Mouse (Mus musculus): ENCODE results near the gene Nod2.

Gene Nod2

DNA sequence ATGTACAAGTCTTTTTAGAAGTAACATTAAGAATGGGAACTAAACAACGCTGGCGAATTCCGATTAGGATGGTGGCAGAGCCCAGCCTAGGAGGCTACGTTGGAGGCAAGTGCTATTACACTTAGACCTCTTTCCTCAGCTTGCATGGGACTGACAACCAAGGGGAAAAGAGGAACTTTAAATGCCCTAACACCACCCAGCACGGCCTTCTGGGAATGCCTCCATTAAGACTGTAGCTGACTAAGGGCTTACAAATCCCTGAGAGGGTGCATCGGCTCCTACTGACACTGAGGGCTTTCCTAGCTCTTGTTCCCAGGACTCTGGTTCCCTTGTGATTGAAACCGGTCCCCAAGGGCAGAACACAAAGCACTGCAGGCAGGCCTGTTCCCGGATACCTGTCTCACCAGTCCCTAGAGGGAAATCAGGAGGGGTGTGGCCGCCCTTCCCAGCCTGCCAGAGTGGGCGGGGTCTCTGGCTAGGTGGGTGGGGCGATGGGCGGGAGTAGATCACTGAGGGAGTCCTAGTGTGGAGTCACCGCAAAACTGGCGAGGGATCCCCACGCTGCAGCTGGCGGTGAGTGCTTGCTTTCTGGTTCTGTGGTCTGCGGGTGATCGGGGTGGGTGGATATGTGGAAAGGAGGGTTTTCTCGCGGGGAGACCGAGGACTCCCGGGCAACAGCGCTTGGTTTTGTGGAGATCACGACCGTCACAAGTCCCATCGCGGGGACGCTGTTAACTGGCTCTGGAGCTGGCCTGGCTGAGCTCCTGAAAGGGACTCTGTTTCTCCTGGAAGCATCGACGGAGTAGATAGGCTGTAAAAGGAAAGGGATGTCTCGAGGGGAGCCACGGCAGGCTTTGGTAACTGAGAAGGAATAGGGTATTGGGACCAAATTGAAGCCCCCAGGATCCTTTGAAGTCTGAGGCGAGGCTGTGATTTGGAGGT lies at the start of gene Nod2:
Gene Nod2 (plus strand): TSS at position 479 of the 942 bp plus-strand sequence.
- peak; percentile 91 for DNase-seq

DNA sequence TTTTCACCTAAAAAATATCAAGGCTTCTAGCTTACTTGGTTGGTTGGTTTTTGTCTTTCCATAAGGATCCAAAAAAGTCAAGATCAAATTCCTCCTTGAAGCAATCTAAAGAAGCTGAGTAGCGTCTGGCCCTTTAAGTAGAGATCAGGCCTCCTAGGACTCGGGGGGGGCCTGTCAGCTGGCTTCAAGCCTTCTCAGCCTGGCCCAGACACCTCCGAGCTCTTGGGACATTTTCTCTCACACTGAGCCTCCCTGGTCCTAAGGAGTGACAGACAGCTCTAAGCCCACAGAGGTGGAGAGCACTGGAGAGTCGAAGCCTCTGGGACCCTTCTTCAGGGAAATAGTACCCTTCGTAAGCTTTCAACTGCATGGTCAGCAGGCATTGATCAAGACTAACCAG lies 48.5 kb upstream of the Nod2 start:
- DNase-seq: no peak

- DNase-seq: no peak
Observed at GRCm38 (mm10) chr8:88599491-88599890, 47.6 kb upstream of the Nod2 start.

GRCm38 (mm10) chr8:88603446-88603989 lies 43.6 kb upstream of the Nod2 start:
- peak; percentile 41 for DNase-seq

GRCm38 (mm10) chr8:88604065-88605038 lies 42.8 kb upstream of the Nod2 start:
- peak; percentile 94 for DNase-seq

DNA sequence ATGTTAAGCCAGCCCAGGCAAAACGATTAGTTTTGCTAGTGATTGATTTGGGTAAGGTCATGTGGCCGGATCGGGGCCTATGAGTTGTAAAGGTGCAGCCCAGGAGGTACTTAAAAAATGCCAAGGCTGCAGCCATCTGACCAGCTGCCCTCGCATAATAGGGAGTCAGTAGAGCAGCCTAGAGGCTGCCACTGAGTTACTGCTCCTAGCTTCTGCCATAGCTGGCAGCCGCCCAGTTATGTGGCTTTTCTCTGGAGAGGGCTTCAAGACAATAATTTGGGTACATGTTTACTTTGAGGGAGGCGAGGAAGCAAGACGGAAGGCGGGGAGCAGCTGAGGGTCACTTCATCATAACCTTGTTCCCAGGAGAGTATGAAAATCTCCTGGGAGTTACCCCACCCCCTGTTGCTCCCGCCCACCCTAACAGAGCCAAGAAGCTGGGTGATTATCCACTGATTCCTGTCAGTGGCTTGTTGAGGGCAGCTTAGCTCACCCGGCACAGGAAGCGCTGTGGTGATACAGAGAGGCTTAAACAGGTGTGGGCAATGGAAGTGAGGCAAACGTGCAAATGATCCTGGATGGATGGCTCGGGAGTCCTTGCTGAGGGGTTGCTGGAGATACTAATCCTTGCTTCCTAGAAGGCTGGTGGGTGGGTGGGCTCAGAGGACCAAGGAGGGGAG lies 41.6 kb upstream of the Nod2 start:
- DNase-seq: peak; percentile 57

GRCm38 (mm10) chr8:88609036-88609435 lies 38.1 kb upstream of the Nod2 start:
- no peak for DNase-seq

DNA sequence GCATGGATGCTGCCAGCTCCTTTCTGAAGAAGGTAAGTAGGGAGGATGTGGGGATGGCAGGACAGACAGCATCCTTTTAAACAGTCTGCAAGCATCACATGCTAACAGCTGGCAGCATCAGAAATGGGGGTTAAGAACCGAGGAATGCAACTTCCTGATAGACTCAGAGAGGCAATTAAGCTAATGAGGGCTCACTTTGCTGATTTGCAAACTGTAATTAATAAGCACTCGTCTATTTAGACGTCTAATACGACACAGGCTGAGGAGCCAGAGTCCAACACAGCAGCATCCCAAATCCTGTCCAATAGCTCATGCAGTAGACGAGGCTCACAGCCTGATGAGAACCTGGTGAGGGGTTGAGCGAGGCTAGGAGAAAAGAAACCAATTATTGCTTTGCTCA lies 36.8 kb upstream of the Nod2 start:
- DNase-seq: no peak

GRCm38 (mm10) chr8:88614981-88615380 lies 32.1 kb upstream of the Nod2 start:
- no peak for DNase-seq

DNA sequence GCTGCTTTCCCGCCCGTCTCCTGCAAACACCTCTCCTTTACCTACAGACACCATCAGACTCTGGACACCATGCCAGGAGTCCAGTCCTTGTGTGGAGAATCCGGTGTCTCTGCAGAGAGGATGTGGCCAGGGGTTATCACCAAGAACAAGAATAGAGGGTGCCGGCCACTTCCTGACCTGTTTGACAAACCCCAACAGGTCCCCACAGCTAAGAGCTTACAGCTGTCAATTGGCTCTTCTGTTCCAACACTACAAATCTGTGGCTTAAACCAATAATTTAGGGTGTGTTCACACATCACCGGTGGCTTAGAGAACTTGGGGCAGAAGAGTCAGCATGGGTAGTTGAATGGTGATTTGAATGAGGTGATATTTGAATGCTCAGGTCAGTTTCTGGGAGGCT lies 28.5 kb upstream of the Nod2 start:
- no peak for DNase-seq

DNA sequence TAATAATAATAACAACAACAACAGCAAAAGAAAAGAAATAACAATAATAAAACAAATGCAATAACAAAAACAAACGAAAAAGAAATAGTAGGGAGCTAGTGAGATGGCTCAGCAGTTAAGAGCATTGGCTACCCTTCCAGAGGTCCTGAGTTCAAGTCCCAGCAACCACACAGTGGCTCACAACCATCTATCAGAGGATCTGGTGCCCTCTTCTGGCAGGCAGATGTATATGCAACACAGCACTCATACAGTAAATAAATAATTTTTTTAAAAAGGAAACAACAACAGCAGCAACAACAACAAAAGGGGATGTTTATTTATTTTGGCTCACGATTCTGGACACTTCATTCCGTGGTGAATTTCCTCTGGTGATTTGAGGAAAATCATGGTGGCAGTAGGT lies 27.6 kb upstream of the Nod2 start:
- DNase-seq: peak; percentile 34

GRCm38 (mm10) chr8:88620931-88621330 lies 26.2 kb upstream of the Nod2 start:
- no peak for DNase-seq

GRCm38 (mm10) chr8:88621408-88621807 lies 25.7 kb upstream of the Nod2 start:
- peak; percentile 88 for DNase-seq

DNA sequence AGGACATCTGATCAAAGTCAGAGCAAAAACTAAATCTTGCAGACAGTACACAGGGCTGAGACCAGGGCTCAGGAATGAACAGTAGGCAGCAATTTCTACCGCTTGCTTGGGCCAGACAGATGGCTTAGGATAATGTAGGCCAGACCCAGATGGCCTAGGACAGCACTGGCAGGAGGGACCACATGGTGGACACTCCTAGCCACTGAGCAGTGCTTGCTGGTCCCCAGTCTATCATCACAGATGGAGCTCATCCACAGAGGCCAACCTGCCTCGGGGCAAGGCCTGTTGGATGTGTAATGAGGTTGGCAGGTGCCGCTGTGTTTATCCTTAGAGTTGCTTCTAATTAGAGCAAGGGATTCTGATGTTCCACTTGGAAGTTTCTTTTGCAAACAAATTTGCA lies 23.8 kb upstream of the Nod2 start:
- DNase-seq: no peak

DNA sequence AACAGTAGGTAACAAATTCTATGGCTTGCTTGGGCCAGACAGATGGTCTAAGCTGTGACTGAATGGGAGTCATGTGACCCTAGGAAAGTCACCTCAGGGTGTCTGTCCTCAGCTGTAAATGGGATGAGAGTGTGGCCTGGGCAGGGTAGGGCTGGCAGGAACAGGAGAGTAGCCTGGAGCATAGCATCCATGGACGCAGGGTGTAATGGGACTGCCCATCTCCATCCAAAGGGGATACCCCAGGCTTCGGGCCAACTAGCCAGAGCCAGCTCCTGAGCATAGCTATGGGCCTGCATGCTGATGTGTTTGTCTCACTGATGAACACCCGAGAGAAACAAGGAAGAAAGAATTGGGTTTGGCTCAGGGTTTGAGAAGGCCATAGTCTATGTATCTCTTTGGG lies 22.8 kb upstream of the Nod2 start:
- no peak for DNase-seq

DNA sequence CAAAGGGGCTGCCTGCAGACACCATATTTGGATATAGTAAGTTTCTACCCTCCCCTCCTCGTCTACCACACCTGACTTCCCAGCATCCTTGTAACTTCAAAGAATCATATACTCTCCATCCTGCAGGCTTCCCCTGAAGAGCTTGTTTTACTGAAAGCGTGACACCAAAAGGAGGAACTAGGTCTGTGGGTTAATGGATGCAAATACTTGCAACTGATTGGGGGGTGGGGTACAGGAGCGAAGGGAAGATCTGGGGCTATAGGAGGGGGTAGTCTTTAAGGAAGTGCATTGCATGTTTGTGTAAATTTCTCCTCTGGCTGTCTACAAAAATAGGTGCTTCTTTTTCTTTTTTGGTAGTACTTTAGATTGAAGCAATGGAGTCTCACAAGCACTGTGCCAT lies 20.7 kb upstream of the Nod2 start:
- no peak for DNase-seq

- no peak for DNase-seq
Observed at GRCm38 (mm10) chr8:88626940-88627264, 20.2 kb upstream of the Nod2 start.

DNA sequence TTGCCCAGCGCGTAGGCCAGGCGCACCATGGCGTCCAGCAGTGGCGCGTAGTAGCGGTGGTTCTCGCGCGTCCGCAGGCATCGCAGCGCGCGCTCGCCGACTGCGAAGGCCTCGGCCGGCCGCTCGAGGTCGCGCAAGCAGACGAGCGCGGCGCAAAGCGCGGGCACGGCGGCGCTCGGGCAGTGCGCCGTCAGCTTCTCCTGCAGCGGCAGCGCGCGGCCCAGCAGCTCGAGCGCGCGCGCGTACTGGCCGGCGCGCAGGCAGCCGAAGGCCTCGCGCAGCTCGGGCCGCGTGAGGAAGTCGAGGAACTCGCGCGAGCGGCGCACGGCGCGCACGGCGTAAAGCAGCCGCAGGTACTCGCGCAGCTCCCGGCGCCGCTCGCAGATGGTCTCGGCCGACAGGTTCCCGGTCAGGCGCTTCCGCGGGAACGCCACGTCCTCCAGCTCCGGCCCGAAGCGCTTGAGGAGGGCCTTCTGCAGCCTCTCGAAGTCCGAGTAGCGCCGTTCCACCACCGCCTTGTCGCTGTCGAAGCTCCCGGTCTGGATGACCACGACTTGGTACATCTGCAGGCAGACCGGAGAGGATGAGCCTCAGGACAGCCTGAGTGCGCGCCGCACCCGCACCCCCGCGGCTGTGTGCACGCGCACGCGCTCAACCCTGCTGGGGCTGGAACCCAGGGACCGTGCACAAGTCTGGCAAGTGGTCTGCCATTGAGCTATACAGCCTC lies 19.7 kb upstream of the Nod2 start:
- peak; percentile 89 for DNase-seq

DNA sequence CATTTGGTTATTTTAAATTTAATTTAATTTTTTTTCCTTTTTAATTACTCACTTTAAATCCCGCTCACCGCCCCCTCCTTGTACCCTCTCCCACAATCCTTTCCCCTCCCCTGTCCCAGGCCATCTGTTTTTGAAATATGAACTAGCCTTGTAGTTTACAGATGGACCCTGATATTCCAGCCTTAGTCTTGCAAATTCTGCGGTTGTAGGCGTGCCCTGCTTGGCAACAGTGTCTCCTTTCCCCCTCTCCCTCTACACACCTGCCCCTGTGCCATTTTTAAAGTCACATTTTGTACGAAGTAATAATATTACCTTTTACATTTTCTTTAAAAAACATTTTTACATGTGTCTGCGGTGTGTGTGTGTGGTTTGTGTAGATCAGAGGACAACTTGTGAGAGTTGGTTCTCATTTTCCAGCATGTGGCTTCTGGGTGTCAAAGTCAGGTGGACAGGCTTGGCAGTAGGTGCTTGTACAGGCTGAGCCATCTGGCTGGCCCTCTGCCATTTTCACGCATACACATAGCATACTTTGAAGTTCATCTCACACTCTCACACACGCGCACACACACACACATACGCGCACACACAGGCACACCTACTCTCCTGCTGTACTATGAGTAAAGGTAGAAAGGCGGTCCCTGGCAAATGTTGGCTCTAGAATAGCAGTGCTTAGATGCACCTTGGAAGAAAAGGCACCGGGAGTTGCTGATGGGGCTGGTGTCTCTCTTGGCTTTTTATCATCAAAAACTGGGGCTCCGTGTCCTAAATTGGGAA lies 18.9 kb upstream of the Nod2 start:
- no peak for DNase-seq

DNA sequence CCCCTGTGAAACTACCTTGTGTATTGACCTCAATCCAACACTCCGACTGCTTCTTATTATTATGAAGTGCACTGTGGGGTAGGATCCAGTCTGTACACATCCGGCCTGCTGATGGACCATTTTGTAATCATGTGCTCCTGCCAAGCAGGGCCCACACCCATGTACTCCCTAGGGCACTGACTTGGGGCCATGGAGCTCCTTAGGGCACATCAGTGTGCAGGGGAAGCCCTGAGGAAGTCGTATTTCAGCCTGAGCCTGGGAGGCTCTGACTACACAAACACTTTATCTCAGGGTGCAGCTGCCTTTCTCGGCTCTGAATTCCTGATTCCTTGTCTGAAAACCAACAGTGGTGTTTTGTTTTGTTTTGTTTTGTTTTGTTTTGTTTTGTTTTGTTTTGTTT lies 16.9 kb upstream of the Nod2 start:
- peak; percentile 30 for DNase-seq

DNA sequence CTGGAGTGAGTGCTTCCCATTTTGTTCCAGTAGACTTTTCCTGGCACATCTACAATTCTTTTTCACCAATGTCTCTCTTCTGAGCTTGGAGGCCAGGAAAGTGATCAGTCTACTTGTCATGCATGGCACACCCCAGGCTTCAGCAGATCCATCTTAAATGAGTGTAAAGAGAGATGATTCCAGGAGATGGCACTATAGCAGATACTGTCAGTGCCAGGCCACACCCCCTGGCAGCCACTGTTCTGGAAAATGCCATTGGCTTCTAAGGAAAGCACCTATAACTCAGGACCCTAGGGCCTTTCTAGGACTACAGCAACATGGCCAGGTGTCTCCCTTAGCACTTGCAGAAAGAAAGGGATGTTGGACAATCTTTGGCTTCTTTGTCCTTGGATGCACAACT lies 16.0 kb upstream of the Nod2 start:
- peak; percentile 60 for DNase-seq
